Mouse (Mus musculus) testis, adult 2 months (tissue): ENCODE measurements around the gene Psmb9.

Experiments
- CTCF ChIP-seq: fragments of 200-500 bp; IDR thresholded peaks from 2 replicates; pipeline ENCODE4 v1.5.1; 2012; ENCODE audit warnings: low read depth, mild to moderate bottlenecking, inconsistent platforms, low read length, moderate library complexity; ENCODE audit not compliant: control insufficient read depth, insufficient read depth, insufficient replicate concordance
- POLR2A ChIP-seq: fragments of 200-500 bp; IDR thresholded peaks from 2 replicates; pipeline ENCODE4 v1.6.1; 2012; ENCODE audit warnings: low read depth, mild to moderate bottlenecking, inconsistent platforms, low read length, moderate library complexity; ENCODE audit not compliant: control insufficient read depth

- TF ChIP-seq POLR2A (no peak), CTCF (no peak)
Measured at GRCm38 (mm10) chr17:34210599-34210998, 23.0 kb upstream of the Psmb9 start.
